Mouse (Mus musculus) midbrain, embryonic 15.5 days (tissue): Measurements from ENCODE around the gene Nudt22. TPM values are rescaled to one million over a fixed set of nuclear protein-coding genes. Genes with fewer than 3 reads are reported as not detected.
A peak's percentile ranks its signal among the peaks of the same experiment; 100 is the strongest.
"Not testable (repeated sequence)": the region's sequence is repeated elsewhere in the genome, so short reads cannot be mapped to it uniquely, and the experiment has no call there.

Source experiments
- ATAC-seq: fragments of 200-750 bp; cut with Nextera tagmentation; replicated peaks from 2 replicates; pipeline ENCODE4 v1.8.0; 2017; ENCODE audit warnings: moderate TSS enrichment
- H3K27ac ChIP-seq: fragments of 300-500 bp; sonication (generic); 2 replicates; pipeline ENCODE4 v1.5.1; 2015; ENCODE audit warnings: mild to moderate bottlenecking, inconsistent platforms
- H3K27me3 ChIP-seq: fragments of 300-500 bp; sonication (generic); replicated peaks from 2 replicates; pipeline ENCODE4 v1.6.1; 2015; ENCODE audit warnings: inconsistent platforms
- H3K36me3 ChIP-seq: fragments of 300-500 bp; sonication (generic); replicated peaks from 2 replicates; pipeline ENCODE4 v1.6.1; 2015; ENCODE audit warnings: inconsistent platforms
- H3K4me1 ChIP-seq: fragments of 300-500 bp; sonication (generic); 2 replicates; pipeline ENCODE4 v1.6.1; 2015; ENCODE audit warnings: inconsistent platforms
- H3K4me2 ChIP-seq: fragments of 300-500 bp; sonication (generic); 2 replicates; pipeline ENCODE4 v1.6.1; 2015; ENCODE audit warnings: inconsistent platforms, mild to moderate bottlenecking, moderate library complexity
- H3K4me3 ChIP-seq: fragments of 300-500 bp; sonication (generic); 2 replicates; pipeline ENCODE4 v1.5.1; 2015; ENCODE audit warnings: mild to moderate bottlenecking, inconsistent platforms
- H3K9ac ChIP-seq: fragments of 300-500 bp; sonication (generic); 2 replicates; pipeline ENCODE4 v1.6.1; 2015; ENCODE audit warnings: mild to moderate bottlenecking, inconsistent platforms
- H3K9me3 ChIP-seq: fragments of 300-500 bp; sonication (generic); 2 replicates; pipeline ENCODE4 v1.6.1; 2016; ENCODE audit warnings: inconsistent platforms
- WGBS: fragments of 180-500 bp; shearing (Covaris S2); methylation state at CpG from one replicate; pipeline ENCODE4 v1.1.7; 2015; ENCODE audit warnings: mixed read lengths; 5-methylcytosine and 5-hydroxymethylcytosine counted together
- polyA plus RNA-seq: library from polyadenylated mRNA; unstranded; fragments of >200 nt; fragmentation: Nextera tagmentation; extraction: Ambion mirVana; gene quantifications from 2 replicates; pipeline ENCODE4 v1.2.1, GENCODE M21; 2015

Nudt22 gene
- polyA plus RNA-seq, 1 experiment from 2014 or later, result 21.0 TPM

DNA sequence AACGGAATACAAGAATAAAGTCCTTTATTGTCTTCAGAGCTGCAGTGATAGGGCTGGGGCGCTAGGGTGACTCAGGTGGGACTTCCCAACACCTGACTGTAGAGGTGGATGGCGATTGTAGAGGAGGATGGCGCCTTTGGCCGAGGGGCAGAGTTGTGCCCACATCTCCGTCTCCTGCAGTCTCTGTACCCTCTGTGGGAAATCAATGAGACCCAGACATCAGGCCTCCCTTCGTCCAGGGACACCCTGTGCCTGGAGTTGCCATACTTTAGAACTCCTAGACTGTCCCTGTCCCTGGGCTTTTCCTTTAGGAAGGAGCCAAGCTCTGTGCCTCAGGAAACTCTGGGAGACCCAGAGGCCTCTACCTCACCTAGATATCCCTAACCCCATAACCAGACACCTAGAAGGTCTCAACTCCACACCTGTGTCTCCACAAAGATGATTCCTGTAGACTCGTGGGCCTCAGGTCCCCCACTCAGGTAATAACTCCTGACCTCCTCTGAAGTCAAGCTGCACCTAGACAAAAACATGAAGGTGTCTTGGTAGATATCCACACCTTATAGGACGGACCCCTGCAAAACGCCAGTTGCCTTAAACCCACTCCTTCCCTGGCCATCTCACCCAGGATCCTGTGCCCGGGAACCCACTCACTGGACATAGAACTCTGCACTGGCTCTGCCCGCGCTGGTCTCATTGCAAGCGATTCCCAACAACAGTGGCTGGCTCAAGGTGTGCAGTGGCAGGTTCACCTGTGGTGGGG lies 2.7 kb downstream of the Nudt22 start:
- peak overlapping the region; percentile 34; the same call in 1 of the 2 replicates for H3K27ac ChIP-seq
- H3K9me3 ChIP-seq, result no peaks in the 10 kb centered on the region
- H3K36me3 ChIP-seq, result no peaks in the 10 kb centered on the region
- H3K4me1 ChIP-seq, result peaks cover 50% of the 10 kb centered on the region
- H3K27me3 ChIP-seq, result no peaks in the 10 kb centered on the region
- peak overlapping the region; percentile 88 for H3K4me2 ChIP-seq
- peak overlapping the region; percentile 60 for H3K9ac ChIP-seq
- 64% methylated on average over 14 of the region's 14 CpGs for WGBS
- 0 out of 2 replicates have a peak, but pooled peaks have one; percentile 0 for ATAC-seq
- H3K4me3 ChIP-seq, result peak overlapping the region; percentile 55

DNA sequence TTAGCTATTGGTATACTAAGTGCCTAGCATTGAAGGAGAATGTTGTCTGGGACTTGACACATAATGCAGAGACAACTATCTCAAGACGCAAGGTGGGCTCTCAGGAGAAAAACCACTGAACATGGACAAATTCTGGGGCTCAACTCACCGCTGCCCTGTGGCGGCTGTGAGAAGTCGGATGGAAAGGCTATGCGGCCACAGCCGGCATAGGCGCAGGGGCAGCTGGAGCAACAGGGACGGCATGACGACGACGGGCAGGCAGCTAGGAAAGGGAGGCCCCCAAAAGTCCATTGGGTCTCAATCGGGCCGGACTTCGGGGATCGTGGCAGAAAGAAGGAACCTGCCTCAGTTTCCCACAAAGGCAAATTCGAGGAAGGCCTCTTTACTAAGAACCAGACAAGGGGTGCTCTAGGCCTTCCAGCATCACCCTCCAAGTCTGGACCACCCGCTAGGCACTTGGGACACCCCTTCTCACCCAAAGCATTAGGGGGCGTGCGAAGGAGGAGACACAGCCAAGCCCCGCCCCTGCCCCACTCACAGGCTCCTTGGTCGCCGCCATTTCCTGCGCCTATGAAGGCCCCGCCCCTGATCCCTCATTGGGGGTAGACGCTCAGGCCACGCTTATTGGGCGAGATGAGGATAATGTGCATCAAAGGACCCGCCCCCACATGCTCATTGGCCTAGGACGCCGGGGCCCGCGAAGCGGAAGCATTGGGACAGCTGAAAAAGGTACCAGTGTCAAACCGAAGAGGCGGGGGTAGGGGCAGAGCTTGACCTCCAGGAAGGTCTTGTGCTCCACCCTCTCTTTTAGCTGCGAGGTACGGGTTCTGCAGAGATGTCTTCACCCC lies 3.7 kb downstream of the Nudt22 start, which contains the start of gene Dnajc4:
Gene Dnajc4, minus strand, starts transcription at position 562 of the 848 bp plus-strand sequence.
- Histone ChIP-seq H3K4me3 (peak within 1 kb of the TSS; percentile 55), H3K27me3 (no peaks in the 10 kb centered on the region), H3K9ac (peak within 1 kb of the TSS; percentile 60), H3K9me3 (no peaks in the 10 kb centered on the region), H3K36me3 (no peaks in the 10 kb centered on the region), H3K4me1 (peaks cover 54% of the 10 kb centered on the region), H3K4me2 (peak within 1 kb of the TSS; percentile 88), H3K27ac (peak within 1 kb of the TSS; percentile 55)
- WGBS, result under 1% methylated on average over 37 of the region's 37 CpGs
- ATAC-seq, result peak; percentile 95

- not testable (repeated sequence) for H3K36me3 ChIP-seq, H3K4me2 ChIP-seq, H3K9ac ChIP-seq, H3K4me3 ChIP-seq, H3K27ac ChIP-seq, H3K27me3 ChIP-seq, H3K9me3 ChIP-seq, ATAC-seq
- WGBS, result 91% methylated on average over 6 of the region's 6 CpGs
- H3K4me1 ChIP-seq, result peaks cover 52% of the 10 kb centered on the region
Observed at GRCm38 (mm10) chr19:6991166-6991565, 4.8 kb downstream of the Nudt22 start.

DNA sequence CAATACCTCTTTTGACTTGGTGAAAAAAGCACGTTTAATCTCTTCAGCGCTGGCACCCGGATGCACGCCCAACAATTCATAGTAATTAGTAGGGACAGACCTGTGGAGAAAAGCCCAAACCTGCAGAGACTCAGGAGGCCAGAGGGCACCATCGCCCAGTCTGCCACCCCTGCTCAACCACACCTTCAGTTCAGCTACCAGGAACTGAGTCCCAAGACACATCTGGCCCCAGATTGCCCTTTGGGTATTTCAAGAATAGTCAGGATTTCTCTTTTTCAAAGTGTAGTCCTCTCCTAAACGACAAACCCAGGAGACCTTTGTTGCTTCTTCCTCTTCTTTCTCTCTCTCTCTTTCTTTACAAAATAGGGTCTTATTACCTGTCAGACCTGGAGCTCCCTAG lies 5.2 kb downstream of the Nudt22 start:
- H3K9me3 ChIP-seq, result no peaks in the 10 kb centered on the region
- H3K4me2 ChIP-seq, result no peak overlapping the region
- no peaks in the 10 kb centered on the region for H3K36me3 ChIP-seq
- H3K27me3 ChIP-seq, result no peaks in the 10 kb centered on the region
- H3K4me1 ChIP-seq, result peaks cover 52% of the 10 kb centered on the region
- H3K9ac ChIP-seq, result no peak overlapping the region
- H3K27ac ChIP-seq, result no peak overlapping the region
- 90% methylated on average over 6 of the region's 6 CpGs for WGBS
- H3K4me3 ChIP-seq, result no peak overlapping the region
- ATAC-seq, result no peak

DNA sequence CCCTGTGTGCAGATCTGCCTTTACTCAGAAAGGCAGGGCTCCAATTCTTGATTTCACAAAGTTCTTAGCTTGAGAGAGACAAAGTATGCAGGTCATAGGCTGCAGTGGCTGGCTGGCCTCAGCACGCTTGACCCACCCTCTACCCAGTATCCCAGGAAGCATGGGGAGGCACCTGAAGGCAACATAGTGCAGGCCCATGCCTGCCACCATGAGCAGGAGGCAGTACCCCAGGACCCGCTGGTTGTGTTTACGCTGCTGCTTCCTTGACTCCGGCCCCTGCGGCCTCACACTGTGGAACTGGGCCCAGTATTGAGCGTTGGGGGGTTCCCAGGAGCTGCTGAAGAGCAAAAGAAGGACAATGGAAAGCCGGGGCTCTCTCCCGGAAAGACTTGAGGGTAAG lies 6.7 kb downstream of the Nudt22 start:
- no peak overlapping the region for H3K27ac ChIP-seq
- no peaks in the 10 kb centered on the region for H3K36me3 ChIP-seq
- H3K4me3 ChIP-seq, result no peak overlapping the region
- H3K4me1 ChIP-seq, result peaks cover 38% of the 10 kb centered on the region
- H3K9ac ChIP-seq, result no peak overlapping the region
- H3K27me3 ChIP-seq, result no peaks in the 10 kb centered on the region
- H3K4me2 ChIP-seq, result no peak overlapping the region
- ATAC-seq, result no peak
- no peaks in the 10 kb centered on the region for H3K9me3 ChIP-seq
- 86% methylated on average over 8 of the region's 8 CpGs for WGBS

GRCm38 (mm10) chr19:6987904-6988285 lies 8.0 kb downstream of the Nudt22 start:
- Histone ChIP-seq H3K9me3 (no peaks in the 10 kb centered on the region), H3K4me1 (peaks cover 31% of the 10 kb centered on the region), H3K9ac (peak overlapping the region; percentile 79), H3K27ac (peak overlapping the region; percentile 79), H3K4me3 (peak overlapping the region; percentile 68), H3K36me3 (no peaks in the 10 kb centered on the region), H3K4me2 (peak overlapping the region; percentile 88), H3K27me3 (no peaks in the 10 kb centered on the region)
- 1% methylated on average over 8 of the region's 8 CpGs for WGBS
- ATAC-seq, result no peak

- Histone ChIP-seq H3K27ac (peak within 1 kb of the TSS; percentile 79), H3K4me2 (peak within 1 kb of the TSS; percentile 88), H3K27me3 (no peaks in the 10 kb centered on the region), H3K4me3 (peak within 1 kb of the TSS; percentile 68), H3K9ac (peak within 1 kb of the TSS; percentile 79), H3K36me3 (no peaks in the 10 kb centered on the region), H3K4me1 (peaks cover 29% of the 10 kb centered on the region), H3K9me3 (no peaks in the 10 kb centered on the region)
- peak; percentile 37 for ATAC-seq
- WGBS, result under 1% methylated on average over 72 of the region's 85 CpGs
Observed at GRCm38 (mm10) chr19:6987061-6987903, 8.6 kb downstream of the Nudt22 start, which contains the start of gene Vegfb. Gene Vegfb (minus strand): TSS chr19:6987651.

- peak overlapping the region; percentile 88 for H3K4me2 ChIP-seq
- H3K4me1 ChIP-seq, result peaks cover 21% of the 10 kb centered on the region
- H3K27ac ChIP-seq, result no peak overlapping the region
- H3K4me3 ChIP-seq, result peak overlapping the region; percentile 68
- H3K36me3 ChIP-seq, result no peaks in the 10 kb centered on the region
- H3K27me3 ChIP-seq, result no peaks in the 10 kb centered on the region
- 0 out of 2 replicates have a peak overlapping the region, but pooled peaks have one; percentile 79 for H3K9ac ChIP-seq
- no peaks in the 10 kb centered on the region for H3K9me3 ChIP-seq
- no peak; the same call in 1 of the 2 replicates for ATAC-seq
- WGBS, result 81% methylated on average over 10 of the region's 10 CpGs
Observed at GRCm38 (mm10) chr19:6985951-6986708, 9.8 kb downstream of the Nudt22 start.

DNA sequence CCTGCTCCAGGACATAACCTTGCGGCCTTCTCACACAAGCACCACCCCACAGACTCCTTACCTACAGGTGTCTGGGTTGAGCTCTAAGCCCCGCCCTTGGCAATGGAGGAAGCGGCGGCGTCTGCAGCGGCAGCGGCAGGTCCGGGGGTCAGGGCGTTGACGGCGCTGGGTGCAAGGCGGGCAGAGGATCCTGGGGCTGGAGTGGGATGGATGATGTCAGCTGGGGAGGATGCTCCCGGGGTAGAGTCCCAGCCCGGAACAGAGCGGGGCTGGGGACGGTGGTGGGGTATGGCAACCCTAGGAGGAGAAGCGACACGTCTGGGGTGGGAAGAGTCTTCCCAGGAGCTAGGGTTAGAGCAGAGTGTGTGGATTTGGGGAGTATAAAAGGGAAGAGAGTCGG lies 10.6 kb downstream of the Nudt22 start:
- ATAC-seq, result no peak
- WGBS, result 87% methylated on average over 19 of the region's 19 CpGs
- H3K4me1 ChIP-seq, result peaks cover 27% of the 10 kb centered on the region
- no peaks in the 10 kb centered on the region for H3K9me3 ChIP-seq
- no peak overlapping the region for H3K4me2 ChIP-seq
- H3K4me3 ChIP-seq, result no peak overlapping the region
- H3K9ac ChIP-seq, result no peak overlapping the region
- no peaks in the 10 kb centered on the region for H3K27me3 ChIP-seq
- no peak overlapping the region for H3K27ac ChIP-seq
- H3K36me3 ChIP-seq, result no peaks in the 10 kb centered on the region

DNA sequence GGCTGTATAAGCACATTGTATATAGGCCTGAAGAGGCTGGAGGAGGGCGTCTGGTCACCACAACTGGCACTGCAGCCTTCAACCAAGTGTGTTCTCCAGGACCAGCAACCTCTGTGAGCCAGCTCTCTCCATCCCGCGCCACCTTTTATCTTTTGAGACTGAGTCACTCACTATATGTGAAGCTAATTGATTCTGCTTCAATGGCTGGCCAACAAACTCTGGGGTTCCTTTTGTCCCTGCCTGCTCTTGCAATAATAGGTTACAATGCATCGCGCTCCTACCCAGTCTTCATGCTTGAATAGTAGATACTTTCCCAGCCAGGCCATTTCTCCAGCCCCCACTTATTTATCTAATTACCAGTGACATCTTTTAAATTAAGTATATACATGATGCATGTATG lies 12.3 kb downstream of the Nudt22 start:
- WGBS, result 63% methylated on average over 5 of the region's 5 CpGs
- Histone ChIP-seq H3K36me3 (no peaks in the 10 kb centered on the region), H3K4me3 (no peak overlapping the region), H3K27me3 (no peaks in the 10 kb centered on the region), H3K9ac (no peak overlapping the region), H3K27ac (no peak overlapping the region), H3K9me3 (no peaks in the 10 kb centered on the region), H3K4me2 (no peak overlapping the region), H3K4me1 (peaks cover 36% of the 10 kb centered on the region)
- ATAC-seq, result no peak

DNA sequence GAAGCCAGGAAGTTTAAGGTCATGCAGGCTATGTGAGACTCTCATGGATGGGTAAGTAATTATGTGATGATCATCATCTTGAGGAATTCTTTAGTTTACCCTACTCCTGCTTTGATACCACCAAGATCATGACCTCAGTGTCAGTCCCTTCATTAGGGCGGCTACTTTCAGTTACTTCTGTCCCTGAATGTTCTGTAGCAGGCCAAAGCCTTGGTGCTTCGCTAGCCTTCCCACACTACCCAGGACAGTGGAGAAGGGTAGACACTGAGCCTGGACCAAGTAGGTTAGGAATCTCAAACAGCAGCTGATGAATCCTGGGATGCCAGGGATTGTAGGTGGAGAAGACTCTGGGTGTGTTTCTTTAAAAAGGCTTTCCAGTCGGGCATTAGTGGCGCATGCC lies 14.5 kb downstream of the Nudt22 start:
- H3K36me3 ChIP-seq, result peaks cover 12% of the 10 kb centered on the region
- H3K27ac ChIP-seq, result no peak overlapping the region
- H3K9me3 ChIP-seq, result no peaks in the 10 kb centered on the region
- peaks cover 42% of the 10 kb centered on the region for H3K4me1 ChIP-seq
- H3K4me3 ChIP-seq, result no peak overlapping the region
- H3K4me2 ChIP-seq, result 0 out of 2 replicates have a peak overlapping the region, but pooled peaks have one; percentile 80
- no peak for ATAC-seq
- WGBS, result 89% methylated on average over 4 of the region's 4 CpGs
- H3K9ac ChIP-seq, result no peak overlapping the region
- H3K27me3 ChIP-seq, result no peaks in the 10 kb centered on the region
